Mouse (Mus musculus) embryonic facial prominence, embryonic 14.5 days (tissue): ENCODE data around the gene Slc24a4. TPM values are rescaled to one million over a fixed set of nuclear protein-coding genes. Genes with fewer than 3 reads are reported as not detected.

Experiments used
- ATAC-seq: fragments of 200-750 bp; cut with Nextera tagmentation; 2 replicates; pipeline ENCODE4 v1.8.0; 2017; ENCODE audit warnings: low read depth, moderate number of reproducible peaks, moderate TSS enrichment
- DNase-seq: peaks from one replicate; pipeline ENCODE4 v3.0.0-alpha.2; 2015; ENCODE audit warnings: low spot score
- H3K27ac ChIP-seq: fragments of 300-500 bp; sonication (generic); replicated peaks from 2 replicates; pipeline ENCODE4 v1.5.1; 2014; ENCODE audit warnings: low read depth, mild to moderate bottlenecking, low read length, moderate library complexity
- H3K27me3 ChIP-seq: fragments of 300-500 bp; sonication (generic); replicated peaks from 2 replicates; pipeline ENCODE4 v1.6.1; 2014; ENCODE audit warnings: low read length; ENCODE audit not compliant: control insufficient read depth, insufficient read depth
- H3K36me3 ChIP-seq: fragments of 300-500 bp; sonication (generic); 2 replicates; pipeline ENCODE4 v1.6.1; 2014; ENCODE audit warnings: low read length, mixed read lengths; ENCODE audit not compliant: control insufficient read depth, insufficient read depth
- H3K4me1 ChIP-seq: fragments of 300-500 bp; sonication (generic); 2 replicates; pipeline ENCODE4 v1.6.1; 2014; ENCODE audit warnings: antibody characterized with exemption, low read length; ENCODE audit not compliant: control insufficient read depth, insufficient read depth
- H3K4me2 ChIP-seq: fragments of 300-500 bp; sonication (generic); 2 replicates; pipeline ENCODE4 v1.6.1; 2014; ENCODE audit warnings: low read depth, mild to moderate bottlenecking, low read length, moderate library complexity, mixed read lengths
- H3K4me3 ChIP-seq: fragments of 300-500 bp; sonication (generic); 2 replicates; pipeline ENCODE4 v1.5.1; 2014; ENCODE audit warnings: low read depth, mild to moderate bottlenecking, low read length
- H3K9ac ChIP-seq: fragments of 300-500 bp; sonication (generic); 2 replicates; pipeline ENCODE4 v1.6.1; 2014; ENCODE audit warnings: low read depth, mild to moderate bottlenecking, low read length, moderate library complexity, mixed read lengths
- H3K9me3 ChIP-seq: fragments of 300-500 bp; sonication (generic); 2 replicates; pipeline ENCODE4 v1.6.1; 2016; ENCODE audit warnings: low read length; ENCODE audit not compliant: control insufficient read depth
- WGBS: fragments of 180-500 bp; shearing (Covaris S2); extraction: QIAGEN DNeasy Blood & Tissue Kit; methylation state at CpG from one replicate; pipeline ENCODE4 v1.1.7; 2014; 5-methylcytosine and 5-hydroxymethylcytosine counted together
- polyA plus RNA-seq: library from polyadenylated mRNA; unstranded; fragments of >200 nt; fragmentation: Nextera tagmentation; extraction: Ambion mirVana; gene quantifications from 2 replicates; pipeline ENCODE4 v1.2.1, GENCODE M21; 2014

The Slc24a4 gene
- polyA plus RNA-seq, 1 experiment from 2014 or later: 0.65 TPM

DNA sequence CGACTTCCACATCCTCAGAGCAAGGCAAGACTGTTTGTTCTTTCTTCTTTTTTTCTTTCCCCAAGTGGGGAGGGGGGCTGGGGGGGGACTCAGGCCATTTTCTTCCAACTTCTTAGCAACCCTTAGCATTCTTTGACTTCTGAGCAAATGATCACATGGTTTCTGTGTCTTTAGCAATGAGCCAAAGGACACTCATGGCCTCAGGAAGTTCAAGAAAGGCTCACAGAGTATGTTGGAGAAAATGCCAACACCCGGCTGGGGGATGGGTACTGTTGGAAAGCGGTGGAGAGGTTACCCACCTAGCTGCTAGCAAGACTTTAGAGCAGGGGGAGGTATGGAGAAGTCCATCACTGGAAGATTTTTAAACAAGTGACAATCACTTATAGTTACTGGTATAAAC is 15.1 kb upstream of the Slc24a4 start:
- 66% methylated on average over 3 of the region's 3 CpGs for WGBS

DNA sequence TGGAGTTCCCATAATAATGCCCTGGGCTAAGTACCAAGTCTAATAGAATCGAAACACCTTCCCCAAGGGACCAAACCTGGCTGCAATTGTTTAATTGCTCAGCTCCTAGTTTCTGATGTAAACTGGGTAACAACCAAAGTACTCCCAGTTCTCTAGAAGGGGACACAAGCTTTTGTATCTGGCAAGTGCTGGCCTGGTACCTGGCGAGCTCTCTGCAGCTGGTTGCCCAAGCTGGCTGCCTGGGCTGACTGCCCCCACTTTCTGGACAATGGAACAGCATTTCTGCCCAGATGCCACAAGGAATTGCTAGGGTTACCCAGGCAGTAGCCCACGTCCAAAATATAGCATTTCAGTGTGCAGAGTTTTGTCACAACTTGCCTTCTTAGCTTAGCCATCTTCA is 12.0 kb upstream of the Slc24a4 start:
- ATAC-seq (no peak), DNase-seq (no peak)
- no peak overlapping the region for H3K4me2 ChIP-seq
- H3K4me1 ChIP-seq: no peaks in the 10 kb centered on the region
- H3K27ac ChIP-seq: no peak overlapping the region
- H3K4me3 ChIP-seq: no peak overlapping the region
- no peaks in the 10 kb centered on the region for H3K36me3 ChIP-seq
- H3K9ac ChIP-seq: no peak overlapping the region
- 74% methylated on average over 3 of the region's 3 CpGs for WGBS
- no peaks in the 10 kb centered on the region for H3K9me3 ChIP-seq
- H3K27me3 ChIP-seq: no peaks in the 10 kb centered on the region

More for the DNA sequence above, 15.1 kb upstream of the Slc24a4 start:
- no peaks in the 10 kb centered on the region for H3K36me3 ChIP-seq
- no peak overlapping the region for H3K9ac ChIP-seq
- no peaks in the 10 kb centered on the region for H3K4me1 ChIP-seq
- H3K27me3 ChIP-seq: no peaks in the 10 kb centered on the region
- ATAC-seq: no peak
- H3K27ac ChIP-seq: no peak overlapping the region
- no peaks in the 10 kb centered on the region for H3K9me3 ChIP-seq
- H3K4me2 ChIP-seq: no peak overlapping the region
- no peak overlapping the region for H3K4me3 ChIP-seq
- DNase-seq: no peak

DNA sequence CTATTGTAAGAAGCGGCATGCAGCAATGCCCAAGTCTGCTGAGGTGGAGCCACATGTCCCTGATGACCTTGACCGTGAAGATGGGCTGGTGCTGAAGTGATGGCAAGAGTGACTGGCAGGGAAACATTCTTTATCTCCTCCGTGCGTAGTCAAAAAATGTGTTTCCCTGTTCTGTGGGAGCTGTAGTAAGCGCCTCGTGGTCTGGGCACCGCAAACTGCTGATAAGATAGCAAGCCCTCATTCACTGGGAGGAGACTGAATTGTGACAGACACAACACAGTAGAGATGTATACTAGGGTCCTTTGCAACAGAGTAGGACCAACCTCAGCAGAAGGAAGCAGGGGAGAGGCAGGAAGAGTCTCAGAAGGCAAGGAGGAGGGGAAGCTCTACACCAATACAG is 10.5 kb upstream of the Slc24a4 start:
- Histone ChIP-seq H3K4me2 (no peak overlapping the region), H3K9ac (no peak overlapping the region), H3K9me3 (no peaks in the 10 kb centered on the region), H3K27ac (no peak overlapping the region), H3K36me3 (no peaks in the 10 kb centered on the region), H3K4me3 (no peak overlapping the region), H3K4me1 (no peaks in the 10 kb centered on the region), H3K27me3 (no peaks in the 10 kb centered on the region)
- no peak for DNase-seq
- 92% methylated on average over 7 of the region's 7 CpGs for WGBS
- no peak for ATAC-seq

DNA sequence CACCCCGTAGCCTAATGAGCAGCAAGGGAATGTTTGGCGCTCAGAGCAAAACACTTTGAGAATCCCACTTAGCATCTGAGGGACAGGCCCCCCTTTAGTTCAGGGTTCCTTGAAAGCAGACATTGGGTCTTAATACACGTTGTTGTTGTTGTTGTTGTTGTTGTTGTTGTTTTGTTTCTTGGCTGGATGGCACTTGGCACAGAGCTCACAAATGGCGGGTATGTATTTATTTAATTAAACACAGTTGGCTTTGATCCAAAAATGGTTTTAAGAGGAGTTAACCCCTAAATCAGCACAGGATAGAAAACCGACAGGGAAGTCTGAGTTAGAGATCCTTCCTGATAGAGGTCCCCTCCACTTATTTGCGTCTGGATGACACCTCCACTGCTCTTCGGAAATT is 932 bp upstream of the Slc24a4 start:
- no peak overlapping the region for H3K27ac ChIP-seq
- peaks cover 9% of the 10 kb centered on the region for H3K4me1 ChIP-seq
- ATAC-seq: no peak
- H3K36me3 ChIP-seq: no peaks in the 10 kb centered on the region
- H3K9ac ChIP-seq: no peak overlapping the region
- peak; percentile 10 for DNase-seq
- 6% methylated on average over 7 of the region's 7 CpGs for WGBS
- peak overlapping the region; percentile 99 for H3K4me2 ChIP-seq
- no peaks in the 10 kb centered on the region for H3K9me3 ChIP-seq
- H3K27me3 ChIP-seq: peaks cover 64% of the 10 kb centered on the region
- peak overlapping the region; percentile 58 for H3K4me3 ChIP-seq

DNA sequence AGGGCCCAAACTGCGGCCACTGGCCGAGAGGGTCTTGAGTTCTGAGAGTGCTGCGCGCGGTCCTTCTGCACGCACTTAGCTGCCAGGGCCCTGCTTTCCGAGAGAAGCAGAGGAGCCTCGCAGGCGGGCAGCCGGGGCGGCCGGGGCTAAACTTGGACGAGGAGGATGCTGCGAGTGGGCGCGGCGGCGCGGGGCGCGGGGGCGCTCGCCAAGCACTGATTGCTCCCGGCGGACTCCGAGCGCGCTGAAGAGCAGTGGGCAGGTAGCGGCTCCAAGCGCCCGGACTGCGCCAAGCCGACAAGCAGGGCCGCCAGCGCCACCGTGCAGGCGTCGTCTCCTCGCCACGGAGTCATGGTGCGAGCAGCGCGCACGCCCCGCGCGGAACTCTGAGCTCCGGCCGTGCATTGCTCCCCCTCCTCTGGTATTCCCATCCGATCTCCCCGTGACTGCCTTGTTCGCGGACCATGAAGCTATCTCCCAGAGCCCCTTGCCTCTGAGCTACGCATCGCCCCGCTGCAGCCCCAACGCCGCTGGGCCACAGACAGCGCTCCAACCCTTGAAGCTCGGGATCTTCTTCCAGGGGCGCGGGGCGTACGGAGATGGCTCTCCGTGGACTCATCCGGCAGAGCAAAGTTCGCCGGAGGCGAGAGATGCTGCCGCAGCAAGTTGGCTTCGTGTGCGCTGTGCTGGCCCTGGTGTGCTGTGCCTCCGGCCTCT is 416 bp downstream of the Slc24a4 start:
- peak; percentile 87 for ATAC-seq
- Histone ChIP-seq H3K27ac (no peak overlapping the region), H3K4me3 (peak overlapping the region; percentile 58), H3K27me3 (peaks cover 66% of the 10 kb centered on the region), H3K4me1 (peaks cover 9% of the 10 kb centered on the region), H3K4me2 (peak overlapping the region; percentile 99), H3K36me3 (no peaks in the 10 kb centered on the region), H3K9ac (peak overlapping the region; percentile 61), H3K9me3 (no peaks in the 10 kb centered on the region)
- DNase-seq: peak; percentile 73
- WGBS: 0% methylated on average over 31 of the region's 73 CpGs

DNA sequence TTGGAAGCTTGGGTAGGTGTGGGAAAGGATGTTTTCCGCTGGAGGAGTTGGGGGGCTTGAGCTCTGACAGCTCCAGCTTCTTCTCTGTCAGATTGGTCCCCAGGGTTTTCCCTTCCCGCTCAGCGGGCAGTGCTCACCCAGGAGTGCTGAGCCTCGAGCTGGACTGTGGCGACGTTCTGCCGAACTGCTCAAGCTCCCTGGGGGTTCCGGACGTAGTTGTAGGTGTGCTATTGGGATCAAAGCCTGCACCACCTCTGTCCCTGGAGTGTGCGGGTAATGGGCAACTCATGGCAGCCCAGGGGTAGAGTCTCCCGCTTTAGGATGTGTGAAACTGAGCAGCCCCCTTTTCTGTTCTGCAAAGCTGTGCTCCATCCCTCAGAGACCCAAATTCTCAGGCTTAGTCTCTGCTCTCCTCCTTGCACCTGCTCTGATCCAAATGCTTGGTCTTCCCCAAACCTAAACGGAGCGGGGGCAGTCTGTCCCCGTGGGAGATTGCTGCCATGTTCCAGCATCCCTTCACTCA is 1.0 kb downstream of the Slc24a4 start:
- Histone ChIP-seq H3K4me1 (peaks cover 9% of the 10 kb centered on the region), H3K4me2 (peak overlapping the region; percentile 99), H3K36me3 (no peaks in the 10 kb centered on the region), H3K4me3 (peak overlapping the region; percentile 58), H3K9me3 (no peaks in the 10 kb centered on the region), H3K27me3 (peaks cover 66% of the 10 kb centered on the region), H3K27ac (no peak overlapping the region), H3K9ac (peak overlapping the region; percentile 61)
- ATAC-seq: no peak
- 0% methylated on average over 14 of the region's 14 CpGs for WGBS
- no peak for DNase-seq

DNA sequence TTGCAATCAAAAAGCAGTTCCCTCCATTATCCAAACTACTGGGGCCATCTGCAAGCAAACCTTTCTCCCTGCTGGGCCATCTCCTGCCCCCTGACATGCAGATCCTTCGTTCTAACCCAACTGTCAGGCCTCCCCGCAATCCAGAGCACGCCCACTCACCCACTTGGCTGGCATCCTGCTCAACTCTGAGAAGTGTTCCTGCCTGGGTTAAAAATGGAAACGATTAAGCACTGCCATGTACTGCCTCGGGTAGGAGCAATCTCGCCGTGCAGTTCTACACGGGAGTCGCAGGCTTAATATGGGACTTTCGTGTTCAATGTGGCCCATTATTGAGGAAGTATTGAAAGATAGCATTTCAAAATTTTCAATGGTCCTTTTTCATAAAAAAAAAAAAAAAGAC is 11.2 kb downstream of the Slc24a4 start:
- ATAC-seq: no peak
- Histone ChIP-seq H3K36me3 (no peaks in the 10 kb centered on the region), H3K4me3 (no peak overlapping the region), H3K9me3 (no peaks in the 10 kb centered on the region), H3K9ac (no peak overlapping the region), H3K27me3 (0 out of 2 replicates have a peak, but pooled peaks cover 4% of the 10 kb centered on the region), H3K4me1 (no peaks in the 10 kb centered on the region), H3K27ac (no peak overlapping the region), H3K4me2 (no peak overlapping the region)
- WGBS: 83% methylated on average over 10 of the region's 10 CpGs
- DNase-seq: no peak

DNA sequence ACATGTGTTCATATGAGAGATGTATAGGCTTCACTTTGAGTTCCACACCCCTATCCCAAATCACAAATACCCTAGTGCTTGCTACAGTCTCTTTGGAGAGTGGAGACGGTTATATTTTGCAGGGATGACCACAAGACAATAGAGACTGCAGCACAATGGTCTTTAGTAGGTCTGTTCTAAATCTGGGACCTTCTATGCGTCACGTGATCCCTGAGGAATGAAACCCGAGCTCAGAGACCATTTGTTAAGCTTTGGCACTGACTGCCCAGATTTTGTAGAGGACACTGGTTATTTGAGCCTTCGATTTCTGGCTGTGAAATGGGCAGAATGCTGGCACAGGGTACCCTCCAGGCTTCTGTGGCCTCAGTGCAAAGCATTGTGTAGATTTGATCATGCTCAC is 12.8 kb downstream of the Slc24a4 start:
- Histone ChIP-seq H3K27me3 (0 out of 2 replicates have a peak, but pooled peaks cover 4% of the 10 kb centered on the region), H3K4me3 (no peak overlapping the region), H3K9me3 (no peaks in the 10 kb centered on the region), H3K9ac (no peak overlapping the region), H3K36me3 (no peaks in the 10 kb centered on the region), H3K4me2 (no peak overlapping the region), H3K4me1 (no peaks in the 10 kb centered on the region), H3K27ac (no peak overlapping the region)
- ATAC-seq (no peak), DNase-seq (no peak)
- 61% methylated on average over 5 of the region's 5 CpGs for WGBS

DNA sequence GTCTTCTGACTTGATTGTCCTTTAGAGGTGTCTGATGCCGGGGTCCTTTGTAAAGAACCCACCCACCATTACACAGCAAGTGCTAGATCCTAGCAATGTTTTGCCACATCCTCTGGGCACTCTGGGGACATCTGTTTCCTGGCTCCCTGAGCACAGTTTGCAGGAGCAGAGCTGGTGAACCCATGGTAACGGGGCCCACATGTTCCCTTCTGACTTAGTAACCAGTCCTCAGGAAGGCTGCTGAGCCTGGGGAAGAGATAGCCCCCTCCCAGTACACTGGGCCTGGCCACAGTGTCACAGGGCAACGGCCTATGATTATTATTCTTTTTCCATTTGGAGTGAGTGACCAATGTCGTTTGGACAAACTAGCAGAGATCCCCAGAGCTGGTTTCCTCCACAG is 19.1 kb downstream of the Slc24a4 start:
- Histone ChIP-seq H3K4me1 (no peaks in the 10 kb centered on the region), H3K27me3 (no peaks in the 10 kb centered on the region), H3K36me3 (no peaks in the 10 kb centered on the region), H3K4me3 (no peak overlapping the region), H3K4me2 (no peak overlapping the region), H3K9me3 (no peaks in the 10 kb centered on the region), H3K9ac (no peak overlapping the region), H3K27ac (no peak overlapping the region)
- 43% methylated on average over 4 of the region's 4 CpGs for WGBS
- ATAC-seq (no peak), DNase-seq (no peak)
